Mouse (Mus musculus) lung, postnatal 0 days (tissue): ENCODE measurements at regions not wholly inside any gene's neighbourhood (a gene's known extent, or its start where the extent isn't known, plus 50 kb on each side); places are given as distances from the start of the nearest gene placed in this dataset.

Source experiments
- ATAC-seq: fragments of 200-750 bp; cut with Nextera tagmentation; 2 replicates; pipeline ENCODE4 v1.8.0; 2017; ENCODE audit warnings: moderate library complexity
- DNase-seq: peaks from one replicate; pipeline ENCODE4 v3.0.0-alpha.2; 2016; ENCODE audit warnings: low spot score
- H3K27ac ChIP-seq: fragments of 300-500 bp; sonication (generic); 2 replicates; pipeline ENCODE4 v1.5.1; 2014; ENCODE audit warnings: antibody characterized with exemption, mild to moderate bottlenecking, low read length, mixed read lengths
- H3K27me3 ChIP-seq: fragments of 300-500 bp; sonication (generic); replicated peaks from 2 replicates; pipeline ENCODE4 v1.6.1; 2014; ENCODE audit warnings: low read length, mixed read lengths; ENCODE audit not compliant: insufficient read depth
- H3K36me3 ChIP-seq: fragments of 300-500 bp; sonication (generic); 2 replicates; pipeline ENCODE4 v1.6.1; 2014; ENCODE audit warnings: low read length, mixed read lengths; ENCODE audit not compliant: insufficient read depth
- H3K4me1 ChIP-seq: fragments of 300-500 bp; sonication (generic); 2 replicates; pipeline ENCODE4 v1.6.1; 2014; ENCODE audit warnings: antibody characterized with exemption, low read depth, low read length, mixed read lengths; ENCODE audit not compliant: insufficient read depth
- H3K4me2 ChIP-seq: fragments of 300-500 bp; sonication (generic); replicated peaks from 2 replicates; pipeline ENCODE4 v1.6.1; 2014; ENCODE audit warnings: low read depth, mild to moderate bottlenecking, low read length, moderate library complexity, mixed read lengths
- H3K4me3 ChIP-seq: fragments of 300-500 bp; sonication (generic); 2 replicates; pipeline ENCODE4 v1.5.1; 2014; ENCODE audit warnings: low read depth, low read length
- H3K9ac ChIP-seq: fragments of 300-500 bp; sonication (generic); replicated peaks from 2 replicates; pipeline ENCODE4 v1.6.1; 2014; ENCODE audit warnings: low read depth, mild to moderate bottlenecking
- H3K9me3 ChIP-seq: fragments of 300-500 bp; sonication (generic); 2 replicates; pipeline ENCODE4 v1.6.1; 2016; ENCODE audit warnings: low read length, mixed read lengths
- CTCF ChIP-seq: IDR thresholded peaks from 2 replicates; pipeline ENCODE4 v1.5.1; 2016; ENCODE audit warnings: antibody characterized with exemption, mild to moderate bottlenecking
- EP300 ChIP-seq: IDR thresholded peaks from 2 replicates; pipeline ENCODE4 v1.6.1; 2016; ENCODE audit warnings: antibody characterized with exemption, mild to moderate bottlenecking, control low read depth
- WGBS: fragments of 180-500 bp; shearing (Covaris S2); extraction: QIAGEN DNeasy Blood & Tissue Kit; methylation state at CpG from one replicate; pipeline ENCODE4 v1.1.7; 2014; 5-methylcytosine and 5-hydroxymethylcytosine counted together

DNA sequence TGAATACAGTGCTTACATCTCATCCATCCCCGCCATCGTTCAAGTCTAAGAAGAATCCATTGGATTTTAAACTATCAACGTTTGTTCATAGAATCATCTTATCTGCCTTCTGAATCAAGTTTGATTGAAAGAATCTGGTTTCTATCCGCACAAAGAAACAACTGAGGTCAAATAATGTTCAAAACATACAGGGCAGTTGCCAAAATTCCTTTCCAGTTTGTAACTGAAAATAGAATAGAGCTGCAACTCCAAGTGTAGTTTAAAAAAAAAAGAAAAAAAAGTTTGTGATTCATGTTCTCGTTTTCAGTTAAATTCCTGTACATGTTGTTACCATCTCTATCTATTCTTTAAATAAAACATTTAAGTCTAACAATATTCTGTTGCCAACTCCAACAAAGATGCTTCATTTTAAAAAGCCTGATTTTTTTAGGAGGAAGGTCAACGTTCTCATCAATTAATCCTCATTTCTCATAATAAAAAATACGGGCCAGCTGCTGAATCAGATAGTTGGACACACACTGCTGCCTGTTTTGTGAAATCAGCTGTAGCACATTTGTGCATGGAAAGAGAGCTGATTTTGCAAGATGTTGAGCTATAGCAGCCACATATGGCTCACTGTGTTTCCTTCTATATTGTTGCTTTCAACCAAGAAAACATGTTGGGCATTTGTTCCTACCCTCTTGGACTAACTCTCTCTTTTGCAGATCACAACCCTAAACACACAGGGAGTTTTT, 712.1 kb upstream of the Tenm3 start:
- H3K4me2 ChIP-seq: no peak overlapping the region
- 49% methylated on average over 7 of the region's 7 CpGs for WGBS
- DNase-seq (peak; percentile 79), ATAC-seq (0 out of 2 replicates have a peak, but pooled peaks have one; percentile 50)
- H3K9me3 ChIP-seq: no peaks in the 10 kb centered on the region
- TF ChIP-seq CTCF (no peak), EP300 (peak; percentile 56)
- no peaks in the 10 kb centered on the region for H3K27me3 ChIP-seq
- H3K4me1 ChIP-seq: no peaks in the 10 kb centered on the region
- no peak overlapping the region for H3K27ac ChIP-seq
- no peak overlapping the region for H3K9ac ChIP-seq
- H3K4me3 ChIP-seq: no peak overlapping the region
- H3K36me3 ChIP-seq: no peaks in the 10 kb centered on the region

DNA sequence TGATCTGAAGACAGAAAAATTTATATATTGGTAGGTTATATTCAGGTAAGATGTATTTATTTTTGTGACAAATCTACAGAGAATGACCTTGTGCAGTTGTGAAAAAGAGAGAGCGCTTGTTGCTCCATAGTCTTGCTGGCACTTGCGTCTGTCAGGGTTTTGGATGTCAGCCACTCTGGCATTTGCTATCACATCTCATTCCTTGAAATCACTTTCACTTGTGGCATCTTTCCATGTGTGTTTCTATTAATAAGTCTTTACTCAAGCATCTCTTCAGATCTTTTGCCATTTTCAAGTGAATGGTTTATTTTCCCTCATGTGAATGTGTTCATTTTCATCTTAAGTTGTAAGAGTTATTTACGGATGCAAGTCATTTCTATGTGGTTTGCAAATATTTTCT, 709.4 kb upstream of the Tenm3 start:
- Histone ChIP-seq H3K27me3 (no peaks in the 10 kb centered on the region), H3K4me2 (no peak overlapping the region), H3K9me3 (no peaks in the 10 kb centered on the region), H3K27ac (no peak overlapping the region), H3K4me1 (no peaks in the 10 kb centered on the region), H3K4me3 (no peak overlapping the region), H3K9ac (no peak overlapping the region), H3K36me3 (no peaks in the 10 kb centered on the region)
- ATAC-seq (peak; percentile 47; the same call in 1 of the 2 replicates), DNase-seq (peak; percentile 52)
- no peak for TF ChIP-seq CTCF
- TF ChIP-seq EP300: no peak
- WGBS: 59% methylated on average over 3 of the region's 3 CpGs

DNA sequence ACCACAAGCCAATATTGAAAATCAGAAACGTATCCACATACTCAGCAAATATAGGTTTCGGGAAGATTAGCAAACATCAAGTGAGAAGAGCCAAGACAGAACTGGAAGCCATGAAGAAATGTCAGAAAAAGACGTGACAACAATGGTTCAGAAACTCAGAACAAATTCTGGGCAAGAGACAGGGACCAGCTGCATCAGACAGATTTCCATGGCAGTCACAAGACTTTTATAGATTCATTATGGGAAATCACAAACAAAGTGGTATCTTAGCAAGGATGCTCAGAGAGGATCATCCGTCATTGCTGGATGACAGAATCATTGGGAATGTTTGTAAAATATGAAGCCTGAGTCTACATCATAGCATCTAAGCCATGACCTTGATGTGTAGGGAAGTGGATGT, 699.6 kb upstream of the Tenm3 start:
- no peaks in the 10 kb centered on the region for H3K9me3 ChIP-seq
- no peak overlapping the region for H3K4me2 ChIP-seq
- no peaks in the 10 kb centered on the region for H3K4me1 ChIP-seq
- no peak overlapping the region for H3K9ac ChIP-seq
- no peaks in the 10 kb centered on the region for H3K36me3 ChIP-seq
- WGBS: 65% methylated on average over 4 of the region's 4 CpGs
- no peak overlapping the region for H3K4me3 ChIP-seq
- H3K27ac ChIP-seq: no peak overlapping the region
- no peaks in the 10 kb centered on the region for H3K27me3 ChIP-seq
- ATAC-seq: no peak
- peak; percentile 6 for DNase-seq
- TF ChIP-seq CTCF (no peak), EP300 (no peak)

DNA sequence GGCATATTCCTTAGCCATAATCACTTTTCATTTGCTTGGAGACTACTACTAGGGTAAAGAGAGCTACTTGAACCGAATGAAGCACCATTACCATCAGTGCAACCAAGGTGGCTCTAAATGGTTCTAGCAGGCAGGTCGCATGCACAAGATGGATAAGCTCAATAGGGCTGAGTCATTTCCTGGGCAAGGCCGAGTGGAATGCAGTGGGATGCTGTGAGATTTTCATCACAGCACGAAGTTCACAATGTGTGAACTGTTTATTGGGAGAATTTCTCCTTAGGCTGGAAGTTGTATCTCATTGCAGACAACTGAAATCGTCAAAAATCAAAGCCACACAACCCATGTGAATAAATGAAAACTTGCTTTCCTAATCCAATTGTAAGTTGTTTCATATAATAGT, 697.6 kb upstream of the Tenm3 start:
- no peak for ATAC-seq
- no peaks in the 10 kb centered on the region for H3K9me3 ChIP-seq
- H3K27me3 ChIP-seq: no peaks in the 10 kb centered on the region
- TF ChIP-seq CTCF: no peak
- TF ChIP-seq EP300: no peak
- no peaks in the 10 kb centered on the region for H3K36me3 ChIP-seq
- H3K4me1 ChIP-seq: no peaks in the 10 kb centered on the region
- no peak for DNase-seq
- 53% methylated on average over 5 of the region's 5 CpGs for WGBS
- no peak overlapping the region for H3K4me3 ChIP-seq
- H3K27ac ChIP-seq: no peak overlapping the region
- H3K4me2 ChIP-seq: no peak overlapping the region
- H3K9ac ChIP-seq: no peak overlapping the region

DNA sequence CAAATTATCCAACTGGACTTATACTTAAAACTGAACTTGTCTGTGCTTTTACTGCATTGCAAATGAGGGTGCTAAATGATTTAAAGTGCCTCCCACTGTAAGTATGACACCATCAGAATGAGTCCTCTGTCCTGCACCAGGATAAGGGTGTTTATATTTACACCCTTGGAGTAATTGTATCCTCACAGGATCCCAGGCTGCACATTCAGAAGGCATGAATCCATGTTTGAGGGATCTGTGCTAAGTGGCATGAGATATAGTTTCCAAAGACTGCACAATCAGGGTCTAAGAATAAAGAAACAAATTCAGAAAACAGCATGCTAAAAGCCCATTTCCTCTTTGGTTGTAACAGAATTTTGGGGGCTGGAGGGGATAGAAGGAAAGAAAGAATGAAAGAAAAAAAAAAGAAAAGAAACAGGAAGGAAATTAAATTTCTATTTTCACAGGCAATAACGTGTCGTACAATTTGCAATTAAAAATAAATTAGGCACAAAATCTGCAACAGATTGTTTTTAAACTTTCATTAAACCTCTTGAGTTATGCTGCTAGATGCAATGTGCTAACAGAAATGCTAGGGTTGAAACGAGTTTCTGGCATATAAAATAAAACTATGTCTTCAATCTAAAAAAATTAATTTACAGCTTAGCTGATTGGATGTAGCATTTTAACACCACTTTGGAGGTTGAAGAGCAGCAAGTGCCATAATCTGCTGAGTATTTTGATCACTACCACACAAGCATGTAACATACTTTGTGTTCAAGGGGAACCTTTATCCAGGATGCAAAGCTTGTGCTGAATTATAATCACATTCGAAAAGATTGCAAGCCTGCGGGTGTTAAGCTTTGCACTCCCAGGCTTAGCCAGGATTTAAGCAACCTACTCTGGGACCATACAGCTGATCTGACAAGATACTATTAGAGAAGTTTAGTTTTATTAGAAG, 689.9 kb upstream of the Tenm3 start:
- WGBS: 69% methylated on average over 5 of the region's 5 CpGs
- H3K4me1 ChIP-seq: no peaks in the 10 kb centered on the region
- no peak overlapping the region for H3K27ac ChIP-seq
- H3K4me3 ChIP-seq: no peak overlapping the region
- no peak overlapping the region for H3K4me2 ChIP-seq
- ATAC-seq (no peak), DNase-seq (no peak)
- no peaks in the 10 kb centered on the region for H3K36me3 ChIP-seq
- H3K9ac ChIP-seq: no peak overlapping the region
- TF ChIP-seq EP300 (no peak), CTCF (no peak)
- H3K9me3 ChIP-seq: no peaks in the 10 kb centered on the region
- no peaks in the 10 kb centered on the region for H3K27me3 ChIP-seq

DNA sequence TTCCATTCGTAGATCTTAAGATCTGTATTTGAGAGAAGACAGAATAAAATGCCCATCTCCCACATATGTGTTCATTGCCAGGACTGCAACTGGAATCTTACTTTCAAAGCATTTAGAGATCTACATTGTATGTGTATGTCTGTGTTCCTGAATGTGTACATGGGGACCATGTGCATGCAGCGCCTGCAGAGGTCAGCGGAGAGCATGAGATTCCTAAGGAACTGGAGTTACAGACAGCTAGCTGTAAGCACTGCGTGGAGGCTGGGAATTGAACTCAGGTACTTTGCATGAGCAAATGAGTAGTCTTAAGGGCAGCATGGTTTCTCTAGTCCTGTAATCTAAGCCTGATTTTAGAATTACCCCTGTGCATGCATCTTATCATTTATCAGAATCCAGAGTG, 685.5 kb upstream of the Tenm3 start:
- H3K27ac ChIP-seq: no peak overlapping the region
- H3K36me3 ChIP-seq: no peaks in the 10 kb centered on the region
- peak; percentile 44 for TF ChIP-seq CTCF
- TF ChIP-seq EP300: no peak
- no peak overlapping the region for H3K9ac ChIP-seq
- H3K4me1 ChIP-seq: no peaks in the 10 kb centered on the region
- H3K9me3 ChIP-seq: no peaks in the 10 kb centered on the region
- WGBS: 68% methylated on average over 4 of the region's 4 CpGs
- H3K4me3 ChIP-seq: no peak overlapping the region
- no peaks in the 10 kb centered on the region for H3K27me3 ChIP-seq
- H3K4me2 ChIP-seq: no peak overlapping the region
- DNase-seq (peak; percentile 6), ATAC-seq (no peak)
